Mouse (Mus musculus): ENCODE results near the gene Smox.

Gene Smox

DNA sequence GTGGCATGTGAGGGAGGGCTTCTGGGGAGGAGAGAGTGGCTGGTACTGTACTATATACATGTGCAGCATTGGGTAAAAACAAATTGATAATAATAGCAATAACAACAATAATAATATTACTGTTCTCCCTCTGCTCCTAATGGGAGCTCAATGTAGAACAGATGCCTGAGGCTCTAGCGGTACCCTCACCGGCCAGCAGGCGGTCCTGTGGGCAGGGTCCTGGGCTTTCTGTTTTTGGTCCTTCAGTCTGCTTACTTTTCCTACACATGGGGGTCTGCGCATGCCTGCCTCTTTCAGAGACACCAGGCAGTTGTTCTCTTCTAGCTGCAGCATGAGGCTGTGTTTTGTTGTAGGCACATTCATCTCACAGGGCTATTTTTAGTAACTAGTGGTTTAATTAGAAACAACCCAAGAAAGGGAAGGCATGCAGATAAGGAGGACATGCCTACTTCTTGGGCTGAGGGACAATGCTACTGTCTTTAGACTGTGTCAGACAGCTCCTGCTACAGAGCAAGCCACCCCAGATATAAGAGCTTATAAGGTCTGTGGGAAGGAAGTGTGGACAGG, 22.8 kb downstream of the Smox start:
- DNase-seq (ENCODE audit: low spot score), result no peak

- no peak for DNase-seq (ENCODE audit: low spot score)
Observed at GRCm38 (mm10) chr2:131517550-131517949, 26.3 kb downstream of the Smox start.

- DNase-seq (ENCODE audit: low spot score), result no peak
Observed at GRCm38 (mm10) chr2:131518790-131519189, 27.5 kb downstream of the Smox start.

- no peak for DNase-seq (ENCODE audit: low spot score)
Observed at GRCm38 (mm10) chr2:131520743-131521142, 29.4 kb downstream of the Smox start.

DNA sequence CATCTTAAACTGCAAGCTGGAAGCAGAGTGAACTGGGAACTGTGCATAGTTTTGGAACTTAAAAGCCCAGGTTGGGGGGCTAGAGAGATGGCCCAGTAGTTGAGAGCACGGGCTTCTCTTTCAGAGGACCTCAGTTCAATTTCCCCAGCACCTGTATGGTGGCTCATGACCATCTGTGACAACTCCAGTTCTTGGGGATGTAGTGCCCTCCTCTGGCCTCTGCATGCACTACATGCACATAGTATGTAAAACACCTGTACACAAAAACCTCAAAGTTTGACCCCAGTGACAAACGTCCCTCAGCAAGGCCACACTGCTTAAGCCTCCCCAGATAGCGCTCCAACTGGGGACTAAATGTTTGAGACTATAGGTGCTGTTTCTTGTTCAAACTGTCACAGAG, 35.8 kb downstream of the Smox start:
- DNase-seq (ENCODE audit: low spot score), result no peak

GRCm38 (mm10) chr2:131529898-131530622, 38.8 kb downstream of the Smox start:
- DNase-seq (ENCODE audit: low spot score), result peak; percentile 30

DNA sequence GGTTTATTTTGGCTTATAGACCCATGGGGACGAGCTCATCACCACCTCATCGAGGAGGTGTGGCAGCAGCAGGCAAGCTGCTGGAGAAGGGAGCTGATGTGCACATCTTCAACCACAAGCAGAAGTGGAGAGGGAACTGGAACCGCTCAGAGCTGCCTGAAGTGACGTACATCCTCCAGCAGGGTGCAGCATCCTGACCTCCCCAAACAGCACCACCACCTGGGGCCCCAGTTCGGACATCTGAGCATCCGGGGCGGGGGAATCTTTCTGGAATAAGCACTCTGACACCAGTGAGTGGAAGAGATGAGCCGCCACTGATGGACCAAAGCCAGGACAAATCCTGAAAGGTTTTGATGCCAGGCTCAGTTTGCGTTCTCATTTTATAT, 39.3 kb downstream of the Smox start:
- DNase-seq (ENCODE audit: low spot score), result peak; percentile 26

- no peak for DNase-seq (ENCODE audit: low spot score)
Observed at GRCm38 (mm10) chr2:131531271-131531670, 40.0 kb downstream of the Smox start.

- no peak for DNase-seq (ENCODE audit: low spot score)
Observed at GRCm38 (mm10) chr2:131535168-131535567, 43.9 kb downstream of the Smox start.

GRCm38 (mm10) chr2:131538341-131538740, 47.0 kb downstream of the Smox start:
- DNase-seq (ENCODE audit: low spot score), result no peak

- no peak for DNase-seq (ENCODE audit: low spot score)
Observed at GRCm38 (mm10) chr2:131539780-131540179, 48.5 kb downstream of the Smox start.

DNA sequence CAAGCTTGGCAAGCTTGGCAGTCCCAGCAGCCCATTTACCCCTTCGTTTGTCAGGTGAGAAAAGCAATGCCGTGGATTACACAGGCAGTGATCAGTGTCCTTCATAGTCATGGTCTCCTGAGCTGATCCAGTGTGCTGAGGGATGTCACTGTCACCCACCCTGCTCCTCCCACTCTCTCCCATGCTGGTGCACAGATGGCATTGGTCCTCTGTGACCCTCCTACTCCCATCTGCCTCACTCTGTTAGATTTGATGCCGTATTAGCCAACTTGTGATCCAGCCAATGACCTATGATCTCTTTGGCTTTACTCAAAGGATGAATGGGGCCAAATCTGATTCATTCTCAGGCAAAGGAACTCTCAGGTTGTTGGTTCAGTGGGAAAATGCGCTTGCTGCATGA, 50.4 kb downstream of the Smox start:
- DNase-seq (ENCODE audit: low spot score), result no peak

- no peak for DNase-seq (ENCODE audit: low spot score)
Observed at GRCm38 (mm10) chr2:131542531-131542930, 51.2 kb downstream of the Smox start.

GRCm38 (mm10) chr2:131545386-131546307, 54.4 kb downstream of the Smox start:
- DNase-seq (ENCODE audit: low spot score), result peak; percentile 55

DNA sequence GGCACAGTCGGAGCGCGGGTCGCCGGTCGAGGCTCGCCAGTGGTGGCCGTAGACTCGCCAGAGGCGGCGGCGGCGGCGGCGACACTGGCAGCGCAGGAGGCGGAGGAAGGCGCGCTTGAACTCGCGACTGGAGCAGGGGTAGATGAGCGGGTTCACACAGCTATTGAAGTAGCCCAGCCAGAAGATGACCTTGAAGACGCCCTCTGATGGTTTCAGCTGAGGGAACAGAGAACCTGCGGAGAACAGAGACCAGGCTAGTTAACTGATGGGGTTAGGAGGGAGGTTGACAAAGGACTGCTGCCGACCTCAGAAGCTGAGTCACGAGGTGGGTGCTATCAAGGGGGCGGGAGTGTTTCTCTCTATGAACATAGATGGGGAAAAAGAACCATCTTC, 55.0 kb downstream of the Smox start:
- DNase-seq (ENCODE audit: low spot score), result no peak

GRCm38 (mm10) chr2:131546745-131547408, 55.6 kb downstream of the Smox start:
- peak; percentile 23 for DNase-seq (ENCODE audit: low spot score)

DNA sequence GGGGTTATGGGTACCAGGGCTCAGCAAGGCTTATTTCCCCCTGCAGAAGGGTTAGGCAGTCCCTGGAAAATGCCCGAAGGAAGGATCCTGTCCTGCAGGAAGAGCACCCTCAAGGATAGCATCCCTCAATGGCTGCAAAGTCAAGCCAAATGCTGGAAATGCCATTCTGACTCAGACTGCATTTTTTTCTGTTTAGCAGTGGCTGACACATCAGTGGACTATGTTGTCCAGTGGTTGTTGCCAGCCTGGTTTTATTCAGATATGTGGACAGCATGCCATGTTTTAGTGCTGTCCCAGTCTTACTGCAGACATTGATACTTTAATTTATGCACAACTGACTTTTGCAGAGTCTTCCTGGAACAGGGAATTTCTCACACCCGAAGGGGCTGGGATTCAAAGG, 57.0 kb downstream of the Smox start:
- DNase-seq (ENCODE audit: low spot score), result no peak

GRCm38 (mm10) chr2:131549090-131549489, 57.8 kb downstream of the Smox start:
- DNase-seq (ENCODE audit: low spot score), result no peak

DNA sequence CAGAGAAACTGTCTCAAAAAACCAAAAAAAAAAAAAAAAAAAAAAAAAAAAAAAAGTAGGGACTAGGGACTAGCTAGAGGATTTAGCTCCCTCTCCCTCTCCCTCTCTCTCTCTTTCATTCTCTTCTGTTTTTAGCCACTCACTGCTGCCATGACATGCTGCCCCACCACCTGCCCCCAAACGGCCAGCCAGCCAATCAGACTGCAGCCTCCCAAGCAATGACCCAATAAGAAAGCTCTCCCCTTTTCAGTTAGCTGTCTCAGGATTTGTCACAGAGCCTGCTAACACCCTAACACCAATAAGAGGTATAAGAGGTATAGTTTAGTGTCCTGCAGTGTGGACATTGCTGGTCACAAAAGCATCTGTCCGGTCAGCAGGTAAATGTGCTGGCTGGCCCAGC, 59.2 kb downstream of the Smox start:
- no peak for DNase-seq (ENCODE audit: low spot score)

GRCm38 (mm10) chr2:131550906-131551305, 59.6 kb downstream of the Smox start:
- no peak for DNase-seq (ENCODE audit: low spot score)

GRCm38 (mm10) chr2:131551701-131552620, 60.7 kb downstream of the Smox start:
- DNase-seq (ENCODE audit: low spot score), result no peak
